Mouse (Mus musculus) large intestine, adult 2 months (tissue): ENCODE measurements around the gene Braf. TPM values are rescaled to one million over a fixed set of nuclear protein-coding genes. Genes with fewer than 3 reads are reported as not detected.

Experiments used
- DNase-seq: peaks from one replicate; pipeline ENCODE4 v3.0.0-alpha.2; 2012; ENCODE audit warnings: low read depth, low spot score
- WGBS: fragments of 180-500 bp; shearing (Covaris S2); methylation state at CpG from one replicate; pipeline ENCODE4 v1.1.7; 2018; 5-methylcytosine and 5-hydroxymethylcytosine counted together
- polyA plus RNA-seq: library from polyadenylated mRNA; depleted of rRNA; stranded (reverse); fragments of >200 nt; gene quantifications from 2 replicates; pipeline ENCODE4 v1.2.3, GENCODE M21; 2012

Gene Braf
- polyA plus RNA-seq, 1 experiment, result 2.0 TPM

GRCm38 (mm10) chr6:39611296-39611695 lies 114.0 kb downstream of the Braf start:
- 84% methylated on average over 2 of the region's 2 CpGs for WGBS
- DNase-seq, result no peak

DNA sequence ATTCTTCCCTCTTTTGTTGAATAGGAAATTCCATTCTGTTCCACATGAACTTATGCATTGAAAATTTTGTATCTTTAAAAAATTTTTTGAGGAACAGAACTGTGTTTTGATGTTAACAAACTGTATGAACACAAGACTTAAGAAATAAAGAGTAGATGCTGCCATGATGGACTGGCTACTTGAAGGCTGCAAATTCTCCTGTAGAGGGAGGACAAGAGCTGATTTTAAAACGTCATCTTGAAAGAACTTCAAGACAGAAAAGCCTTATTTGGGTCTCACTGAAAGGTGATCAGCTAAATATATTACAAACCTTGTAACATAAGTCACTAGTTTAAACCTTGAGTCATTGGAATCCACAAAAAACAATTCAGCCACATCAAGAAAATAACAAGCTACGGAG lies 115.1 kb downstream of the Braf start:
- DNase-seq, result no peak
- WGBS, result 66% methylated on average over 2 of the region's 2 CpGs

DNA sequence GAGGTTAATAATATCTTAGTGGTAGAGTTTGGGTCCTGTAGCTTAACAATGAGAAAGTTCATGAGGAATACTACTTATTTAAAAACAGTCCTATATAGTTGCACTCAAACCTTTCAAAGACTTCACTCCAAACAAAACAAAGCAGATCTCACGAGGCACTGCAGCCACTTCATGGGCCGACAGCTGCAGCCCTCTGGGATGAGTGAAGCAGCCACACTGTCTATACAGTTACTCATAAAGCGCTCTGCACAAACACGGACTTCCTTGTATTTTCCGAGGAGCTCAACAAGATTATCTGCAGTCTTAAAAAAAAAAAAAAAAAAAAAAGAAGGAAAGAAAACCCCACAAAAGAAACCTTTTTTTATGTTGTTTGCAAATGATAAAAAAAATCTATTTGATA lies 117.9 kb downstream of the Braf start:
- no peak for DNase-seq
- WGBS, result 43% methylated on average over 5 of the region's 5 CpGs

DNA sequence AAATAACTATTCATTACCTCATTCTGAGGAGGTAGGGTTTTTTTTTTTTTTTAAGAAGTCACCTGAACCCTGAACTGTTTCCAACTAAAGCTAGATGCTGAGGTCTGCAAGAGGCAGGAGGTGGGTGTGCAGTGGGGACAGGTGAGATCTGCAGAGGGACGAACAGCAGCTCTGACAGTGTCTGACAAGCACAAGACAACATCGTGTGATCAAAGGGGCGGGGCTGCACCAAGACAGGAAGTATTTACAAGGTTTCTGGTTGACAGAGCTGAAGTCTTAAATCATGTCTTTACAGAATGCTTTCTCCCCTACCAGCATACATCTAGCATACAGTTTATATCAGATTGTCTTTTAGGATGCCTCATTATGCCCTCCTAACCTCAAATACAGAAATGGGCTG lies 118.4 kb downstream of the Braf start:
- 37% methylated on average over 3 of the region's 3 CpGs for WGBS
- no peak for DNase-seq

- WGBS, result 77% methylated on average over 6 of the region's 6 CpGs
- DNase-seq, result no peak
These were observed 119.2 kb downstream of the Braf start for GRCm38 (mm10) chr6:39606056-39606455.

GRCm38 (mm10) chr6:39604565-39604964 lies 120.7 kb downstream of the Braf start:
- WGBS, result 75% methylated on average over 5 of the region's 5 CpGs

DNA sequence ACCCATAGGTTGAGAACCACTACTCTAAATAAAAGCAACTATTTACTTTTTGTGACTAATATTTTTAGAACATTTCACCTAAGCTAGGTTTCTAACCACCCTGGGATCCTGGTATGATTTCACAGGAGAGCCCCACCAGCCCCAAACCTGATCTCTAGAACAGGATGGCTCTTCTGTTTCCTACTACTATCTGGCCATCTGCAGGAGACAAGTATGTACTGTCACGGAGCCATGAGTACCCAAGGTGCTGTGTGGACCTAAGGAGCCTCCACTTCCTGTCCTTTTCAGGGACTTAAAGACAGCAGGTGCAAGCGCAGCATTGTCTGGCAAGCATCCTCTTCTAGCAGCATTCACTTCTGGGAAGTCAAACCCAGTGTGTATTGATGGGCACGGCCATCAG lies 123.4 kb downstream of the Braf start:
- WGBS, result 81% methylated on average over 3 of the region's 3 CpGs
- DNase-seq, result no peak

More at GRCm38 (mm10) chr6:39604565-39604964, 120.7 kb downstream of the Braf start:
- no peak for DNase-seq

DNA sequence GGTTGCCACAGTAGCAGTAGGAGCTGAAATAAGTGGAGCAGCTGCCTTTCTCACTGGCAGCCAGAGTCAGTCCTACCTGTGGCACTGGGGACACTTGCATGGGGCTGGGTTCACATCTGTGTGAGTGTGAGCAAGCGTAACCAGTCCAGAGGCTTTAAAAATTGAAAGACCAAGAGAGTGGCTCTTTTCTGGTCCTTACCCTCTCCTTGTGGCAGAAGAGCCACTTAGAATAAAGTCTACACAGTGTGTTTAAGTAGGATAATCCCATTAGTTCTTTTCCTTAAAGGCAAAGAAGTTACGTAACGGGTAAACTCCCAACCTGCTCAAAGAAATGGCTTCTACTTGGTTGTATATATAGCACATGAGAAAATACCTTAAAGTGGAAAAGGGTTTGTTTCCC lies 124.4 kb downstream of the Braf start:
- WGBS, result 96% methylated on average over 3 of the region's 3 CpGs
- DNase-seq, result no peak

DNA sequence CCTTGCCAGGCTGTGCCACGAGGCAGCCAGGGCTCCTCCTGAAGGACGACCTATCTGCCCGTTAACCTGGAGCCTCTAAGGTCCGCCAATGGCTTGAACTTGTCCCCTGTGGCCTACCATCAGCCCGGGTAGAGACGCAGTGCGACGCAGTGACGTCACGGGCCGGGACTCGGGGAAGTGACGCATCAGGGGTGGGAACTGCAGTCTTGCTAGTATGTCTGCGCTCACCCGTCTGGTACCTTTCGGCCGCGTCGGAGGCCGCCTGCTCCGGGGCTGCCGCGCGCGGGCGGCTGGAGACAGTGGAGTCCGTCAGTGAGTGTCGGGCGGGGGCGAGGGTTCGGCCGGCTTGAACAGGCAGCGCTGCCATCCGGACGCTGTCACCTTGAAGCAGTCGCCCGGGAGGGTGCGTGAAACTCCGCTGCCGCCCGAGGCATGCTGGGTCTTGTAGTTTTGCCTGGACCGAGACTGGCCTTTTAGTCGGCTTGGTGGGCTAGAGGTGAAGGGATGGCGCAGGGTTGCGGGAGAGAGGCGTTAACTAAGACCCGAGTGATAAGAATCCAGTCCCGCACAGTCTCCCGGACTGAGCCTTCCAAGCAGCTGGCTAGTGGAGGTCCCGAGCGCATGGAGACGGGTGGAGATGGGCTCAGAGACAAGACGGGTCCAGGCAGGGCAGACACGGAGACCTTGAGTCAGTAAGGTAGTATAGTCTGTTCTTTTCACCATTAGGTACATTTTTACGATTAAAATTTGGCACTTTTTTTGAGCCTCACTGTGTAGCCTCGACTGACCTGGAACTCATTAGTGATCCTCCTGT lies 132.7 kb downstream of the Braf start, which contains the start of gene Ndufb2:
Gene Ndufb2, plus strand, starts transcription at position 174 of the 814 bp plus-strand sequence.
- WGBS, result under 1% methylated on average over 56 of the region's 56 CpGs
- peak; percentile 92 for DNase-seq

GRCm38 (mm10) chr6:39591481-39591880 lies 133.8 kb downstream of the Braf start:
- DNase-seq, result no peak
- WGBS, result 91% methylated on average over 4 of the region's 4 CpGs

DNA sequence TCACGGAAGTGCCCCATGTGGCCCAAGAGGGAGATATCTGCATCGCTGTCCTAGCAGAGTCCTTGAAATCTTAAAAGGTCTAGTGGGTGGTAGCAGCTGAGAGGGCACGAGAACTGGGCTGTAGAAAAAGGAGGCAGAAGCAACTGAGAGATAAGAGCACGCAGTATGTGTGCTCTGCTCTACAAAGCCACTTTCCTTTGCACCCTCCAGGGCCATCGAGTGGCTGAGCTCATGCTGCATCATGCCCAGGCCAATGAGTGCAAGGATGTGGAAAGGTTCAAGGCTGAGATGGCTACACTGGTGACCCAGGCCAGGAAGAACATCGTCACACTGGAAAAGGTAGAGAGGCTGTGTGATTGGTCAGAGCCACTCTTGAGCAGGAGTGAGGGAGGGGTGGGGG lies 139.7 kb downstream of the Braf start, which contains the start of gene Gm42420:
Gene Gm42420, plus strand, starts transcription at position 237 of the 400 bp plus-strand sequence.
- WGBS, result 94% methylated on average over 6 of the region's 6 CpGs
- no peak for DNase-seq

GRCm38 (mm10) chr6:39581087-39581784 lies 144.0 kb downstream of the Braf start:
- DNase-seq, result no peak
- 88% methylated on average over 7 of the region's 7 CpGs for WGBS

DNA sequence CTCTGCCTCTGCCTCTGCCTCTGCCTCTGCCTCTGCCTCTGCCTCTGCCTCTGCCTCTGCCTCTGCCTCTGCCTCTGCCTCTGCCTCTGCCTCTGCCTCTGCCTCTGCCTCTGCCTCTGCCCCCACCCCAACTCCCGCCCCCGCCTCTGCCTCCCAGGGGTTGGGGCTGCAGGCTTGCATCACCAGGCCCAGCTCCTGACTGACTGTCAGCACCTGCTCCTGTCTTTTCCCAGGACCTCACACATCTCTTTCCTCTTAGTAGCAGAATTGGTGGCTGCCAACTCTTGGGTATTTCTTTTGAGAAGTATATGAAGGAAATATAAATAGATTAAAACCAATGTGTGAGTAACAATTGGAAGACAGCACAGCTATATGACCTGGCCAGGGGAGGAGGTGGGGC lies 144.7 kb downstream of the Braf start:
- no peak for DNase-seq
- 90% methylated on average over 2 of the region's 2 CpGs for WGBS

- 90% methylated on average over 7 of the region's 7 CpGs for WGBS
- no peak for DNase-seq
These were observed 145.7 kb downstream of the Braf start for GRCm38 (mm10) chr6:39579552-39579951.

- no peak for DNase-seq
- WGBS, result 43% methylated on average over 7 of the region's 7 CpGs
These were observed 150.3 kb downstream of the Braf start for GRCm38 (mm10) chr6:39574951-39575350.

DNA sequence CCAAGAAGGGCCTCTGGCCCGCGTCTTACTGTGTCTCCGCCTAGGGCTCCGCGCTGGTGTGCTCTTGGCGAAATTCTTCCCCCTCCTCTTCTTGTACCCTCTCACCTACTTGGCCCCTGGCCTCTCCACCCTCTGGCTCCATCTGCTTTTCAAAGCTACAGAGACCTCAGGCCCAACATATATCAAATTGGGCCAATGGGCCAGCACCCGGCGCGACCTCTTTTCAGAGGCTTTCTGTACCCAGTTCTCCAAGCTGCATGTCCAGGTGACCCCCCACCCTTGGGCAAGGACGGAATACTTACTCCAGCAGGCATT lies 150.8 kb downstream of the Braf start:
- WGBS, result 12% methylated on average over 10 of the region's 10 CpGs
- DNase-seq, result no peak

GRCm38 (mm10) chr6:39573791-39574554 lies 151.3 kb downstream of the Braf start, which contains the start of gene Adck2:
Adck2 (plus strand) TSS chr6:39573873.
- 1% methylated on average over 48 of the region's 49 CpGs for WGBS
- peak; percentile 76 for DNase-seq

- WGBS, result 58% methylated on average over 3 of the region's 3 CpGs
These were observed 154.8 kb downstream of the Braf start for GRCm38 (mm10) chr6:39570426-39570825.

GRCm38 (mm10) chr6:39567528-39567927 lies 157.7 kb downstream of the Braf start:
- no peak for DNase-seq
- WGBS, result 23% methylated on average over 5 of the region's 5 CpGs

More at GRCm38 (mm10) chr6:39570426-39570825, 154.8 kb downstream of the Braf start:
- no peak for DNase-seq
